Mouse (Mus musculus) kidney, adult 2 months (tissue): Measurements from ENCODE around the gene Spock1.

Source experiments
- CTCF ChIP-seq: fragments of 200-500 bp; conservative IDR thresholded peaks from 2 replicates; pipeline ENCODE4 v1.5.1; 2011; ENCODE audit warnings: low read depth, mild to moderate bottlenecking, control low read depth, low read length, moderate library complexity, mixed read lengths; ENCODE audit not compliant: insufficient read depth, insufficient read length
- POLR2A ChIP-seq: fragments of 200-500 bp; IDR thresholded peaks from one replicate; pipeline ENCODE4 v1.6.1; 2011; ENCODE audit warnings: low read depth, low read length, control low read depth

DNA sequence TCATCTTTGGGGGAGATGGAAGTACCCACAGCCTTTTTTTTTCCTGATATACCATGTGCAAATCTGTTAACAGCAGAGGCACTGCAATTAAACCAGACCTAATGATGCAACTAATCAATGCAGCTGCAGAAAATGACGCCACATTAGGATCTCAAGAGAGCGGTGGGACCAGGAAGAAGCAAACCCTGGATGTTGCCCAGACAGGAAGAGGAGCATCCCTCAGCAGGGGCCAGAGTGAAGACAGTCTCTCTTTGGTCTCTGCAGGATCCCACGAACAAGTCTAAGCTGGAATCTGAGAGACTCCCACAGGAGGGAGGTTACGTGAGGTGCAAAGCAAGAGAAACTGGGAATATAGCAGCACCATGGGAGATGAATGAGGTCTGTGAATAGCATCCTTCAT lies 52.4 kb downstream of the Spock1 start:
- no peak for TF ChIP-seq CTCF
- TF ChIP-seq POLR2A: no peak
